Mouse (Mus musculus): Measurements from ENCODE around the gene Mgat5.

- TF ChIP-seq CTCF (IDR thresholded peaks at IDR 0.05; ENCODE audit: low read depth, low read length) (no peak), GATA1 (IDR thresholded peaks at IDR 0.05; ENCODE audit: borderline replicate concordance, low read length) (no peak), POLR2AphosphoS5 (IDR thresholded peaks at IDR 0.05; ENCODE audit: insufficient replicate concordance, low read depth, low read length) (no peak)
These were observed 95.0 kb downstream of the Mgat5 start for GRCm38 (mm10) chr1:127299774-127300173.

All from G1E (cell line).